Mouse (Mus musculus): ENCODE measurements at regions not wholly inside any gene's neighbourhood (a gene's known extent, or its start where the extent isn't known, plus 50 kb on each side); places are given as distances from the start of the nearest gene placed in this dataset.

GRCm38 (mm10) chr15:61154166-61154565 lies 231.4 kb upstream of the A1bg start:
- DNase-seq: no peak

GRCm38 (mm10) chr15:61142851-61143250 lies 220.0 kb upstream of the A1bg start:
- DNase-seq: no peak

DNA sequence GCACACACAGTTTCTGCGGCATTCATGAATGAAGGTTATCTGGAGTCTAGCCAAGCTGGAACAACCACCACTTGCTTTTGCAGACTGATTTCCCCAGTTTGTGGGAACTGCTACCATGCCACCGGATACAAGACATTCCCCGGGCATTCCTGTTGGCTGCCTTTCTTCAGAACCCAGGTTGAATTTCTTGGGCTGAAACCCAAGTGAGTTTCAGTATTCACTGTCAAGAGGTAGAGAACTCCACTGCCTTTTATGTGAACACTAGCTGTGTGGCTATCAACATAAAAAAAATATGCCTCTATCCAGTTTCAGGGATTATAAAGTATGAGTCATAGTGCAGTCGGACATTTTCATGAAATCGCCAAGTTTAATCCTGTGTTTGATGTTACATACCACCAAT lies 216.3 kb upstream of the A1bg start:
- DNase-seq: no peak

DNA sequence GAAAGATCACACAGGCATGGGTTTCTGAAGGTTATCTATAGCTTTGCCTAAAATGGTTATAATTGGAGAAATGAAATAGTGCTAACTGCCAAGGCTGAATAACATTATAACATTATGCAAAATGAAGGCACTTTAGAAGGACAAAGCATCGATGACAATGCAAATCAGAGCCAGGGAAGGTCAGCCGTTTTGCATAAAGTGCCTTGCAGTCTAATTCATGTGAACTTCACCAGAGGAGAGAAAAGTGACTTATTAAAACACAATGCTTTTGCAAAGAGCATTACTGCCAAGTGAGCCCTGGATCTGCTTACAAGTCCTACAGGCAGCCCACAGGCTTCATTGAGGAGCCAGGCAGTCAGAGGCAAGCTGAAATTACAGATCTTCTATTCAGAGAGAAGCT lies 214.0 kb upstream of the A1bg start:
- DNase-seq: no peak

GRCm38 (mm10) chr15:61133316-61133715 lies 210.5 kb upstream of the A1bg start:
- no peak for DNase-seq

- DNase-seq: no peak
Observed at GRCm38 (mm10) chr15:61127971-61128370, 205.2 kb upstream of the A1bg start.

DNA sequence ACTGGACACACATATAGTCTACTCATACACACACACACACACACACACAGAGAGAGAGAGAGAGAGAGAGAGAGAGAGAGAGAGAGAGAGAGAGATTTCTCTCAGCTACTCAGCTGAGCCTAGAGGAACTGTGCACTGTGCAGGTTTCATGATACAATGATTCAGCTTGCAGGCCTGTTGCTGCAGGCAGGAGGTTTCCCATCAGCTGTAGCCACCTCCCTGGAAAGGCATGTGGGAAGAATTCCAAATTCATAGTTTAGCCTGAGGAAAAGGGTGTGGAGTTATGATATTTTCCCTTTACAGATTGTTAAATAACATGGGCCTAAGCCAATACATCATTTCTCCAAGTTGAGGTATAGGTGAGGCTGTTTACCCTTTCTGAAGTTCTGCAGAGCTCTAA lies 204.3 kb upstream of the A1bg start:
- no peak for DNase-seq

DNA sequence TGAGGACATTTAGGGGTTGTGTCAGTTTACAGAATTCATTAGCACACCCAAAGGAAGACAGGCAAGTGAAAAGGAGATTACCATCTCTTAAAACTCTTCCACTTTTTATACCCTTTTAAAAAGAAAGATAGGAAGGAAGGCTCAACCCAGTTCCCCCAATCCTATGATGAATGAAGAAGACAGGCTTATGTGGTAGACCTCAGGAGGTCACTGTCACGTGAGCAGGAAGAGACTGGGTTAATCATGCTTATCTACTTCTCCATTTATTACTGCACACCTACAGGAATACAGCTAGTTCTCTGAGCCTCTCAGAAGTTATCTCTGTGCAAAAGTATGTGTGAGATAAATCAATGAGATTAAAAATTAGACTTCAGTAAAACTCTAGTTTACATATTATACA lies 194.1 kb upstream of the A1bg start:
- DNase-seq: no peak

- DNase-seq: no peak
Observed at GRCm38 (mm10) chr15:61109429-61110128, 186.8 kb upstream of the A1bg start.

DNA sequence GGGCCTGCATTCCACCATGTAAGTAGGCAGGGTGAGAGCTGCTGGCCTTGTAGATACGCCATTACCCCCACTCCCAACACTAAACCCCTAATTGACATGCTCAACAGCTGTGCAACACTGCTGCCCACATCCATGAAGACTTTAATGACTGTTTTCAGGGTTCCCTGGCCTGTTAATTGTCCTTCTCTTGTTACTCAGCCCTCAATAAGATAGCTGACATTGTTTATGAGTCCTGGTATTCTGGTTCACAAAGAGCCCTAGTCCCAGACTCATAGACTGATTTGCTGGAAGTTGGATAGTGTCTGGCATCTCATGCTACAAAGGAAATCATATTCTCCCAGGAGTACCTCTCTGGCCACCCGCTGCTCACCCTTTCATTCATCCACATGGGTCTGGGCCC lies 186.1 kb upstream of the A1bg start:
- DNase-seq: no peak

- DNase-seq: no peak
Observed at GRCm38 (mm10) chr15:61102421-61103412, 179.9 kb upstream of the A1bg start.

DNA sequence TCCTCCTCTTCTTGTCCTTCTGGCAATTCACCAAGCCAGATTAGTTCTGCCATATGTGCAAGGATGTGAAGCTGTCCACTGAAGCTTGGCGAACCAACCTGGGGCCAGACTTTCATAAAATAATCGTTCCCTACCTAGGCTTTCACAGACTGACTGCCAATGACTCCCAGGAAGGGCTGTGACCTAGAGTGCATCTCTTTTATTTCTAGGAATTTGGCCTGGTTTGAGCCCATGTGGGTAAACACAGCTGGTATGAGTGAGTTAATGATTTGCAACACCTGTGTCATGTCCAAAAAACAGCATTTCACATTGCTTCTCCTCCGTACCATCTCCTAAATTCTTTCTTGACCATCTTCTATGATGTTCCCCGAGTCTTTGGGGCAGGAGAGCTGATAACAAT lies 178.0 kb upstream of the A1bg start:
- no peak for DNase-seq

DNA sequence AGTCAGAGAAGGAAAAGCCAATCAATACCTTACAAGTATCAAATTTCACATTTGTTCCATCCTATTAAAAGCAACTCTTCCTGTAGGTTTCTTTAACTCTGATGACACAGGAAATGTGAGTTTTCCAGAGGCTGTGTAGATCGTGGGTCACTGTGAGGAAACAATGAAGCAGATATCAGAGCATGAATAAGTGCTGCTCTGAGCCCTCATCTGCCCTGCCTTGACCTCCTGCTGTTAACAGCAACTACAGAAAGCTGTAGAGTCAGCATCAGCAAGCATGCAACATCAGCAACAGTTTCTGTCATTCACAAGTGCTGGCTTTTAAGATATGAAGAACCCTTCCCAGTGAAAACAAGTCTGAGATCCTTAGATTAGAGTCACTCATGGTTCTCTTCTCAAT lies 176.2 kb upstream of the A1bg start:
- DNase-seq: no peak

- DNase-seq: no peak
Observed at GRCm38 (mm10) chr15:61098519-61098918, 175.7 kb upstream of the A1bg start.

DNA sequence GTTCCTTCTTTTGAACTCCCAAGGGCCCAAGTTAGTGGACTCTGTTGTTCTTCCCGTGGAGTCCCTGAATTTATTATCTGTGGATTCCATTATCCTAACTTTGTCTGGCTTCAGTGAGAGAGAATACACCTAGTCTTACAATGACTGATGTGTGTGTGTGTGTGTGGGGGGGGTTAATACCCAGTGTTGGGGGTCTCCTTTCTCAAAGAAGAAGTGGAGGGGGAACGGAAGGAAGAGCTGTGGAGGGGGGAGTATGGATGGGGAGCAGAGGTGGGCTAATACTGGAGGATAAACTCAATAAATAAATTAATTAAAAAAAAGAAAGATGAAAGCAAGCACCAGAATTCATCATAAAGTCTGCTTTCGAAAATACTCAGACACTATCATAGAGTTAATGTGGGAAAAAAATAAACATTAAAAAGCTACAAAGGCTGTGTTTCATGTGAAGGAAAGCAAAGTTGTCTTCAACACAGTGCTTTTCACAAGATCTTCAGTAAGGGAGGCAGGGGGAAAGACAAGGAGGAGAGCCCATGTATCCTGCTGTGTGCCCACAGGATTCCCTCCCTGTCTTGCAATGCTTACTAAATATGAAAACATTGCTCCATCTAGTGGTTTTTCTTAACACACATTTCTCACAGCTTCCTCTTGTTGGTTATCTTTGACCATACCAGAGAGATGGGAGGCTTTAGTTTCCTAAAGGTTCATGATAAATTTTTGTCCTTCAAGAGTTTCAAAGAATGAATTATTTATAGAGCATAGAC lies 173.4 kb upstream of the A1bg start:
- DNase-seq: no peak

GRCm38 (mm10) chr15:61055017-61055609 lies 132.3 kb upstream of the A1bg start:
- DNase-seq: no peak

- no peak for DNase-seq
Observed at GRCm38 (mm10) chr15:61051363-61051762, 128.6 kb upstream of the A1bg start.

GRCm38 (mm10) chr15:61009509-61009908 lies 86.7 kb upstream of the A1bg start:
- DNase-seq: no peak

DNA sequence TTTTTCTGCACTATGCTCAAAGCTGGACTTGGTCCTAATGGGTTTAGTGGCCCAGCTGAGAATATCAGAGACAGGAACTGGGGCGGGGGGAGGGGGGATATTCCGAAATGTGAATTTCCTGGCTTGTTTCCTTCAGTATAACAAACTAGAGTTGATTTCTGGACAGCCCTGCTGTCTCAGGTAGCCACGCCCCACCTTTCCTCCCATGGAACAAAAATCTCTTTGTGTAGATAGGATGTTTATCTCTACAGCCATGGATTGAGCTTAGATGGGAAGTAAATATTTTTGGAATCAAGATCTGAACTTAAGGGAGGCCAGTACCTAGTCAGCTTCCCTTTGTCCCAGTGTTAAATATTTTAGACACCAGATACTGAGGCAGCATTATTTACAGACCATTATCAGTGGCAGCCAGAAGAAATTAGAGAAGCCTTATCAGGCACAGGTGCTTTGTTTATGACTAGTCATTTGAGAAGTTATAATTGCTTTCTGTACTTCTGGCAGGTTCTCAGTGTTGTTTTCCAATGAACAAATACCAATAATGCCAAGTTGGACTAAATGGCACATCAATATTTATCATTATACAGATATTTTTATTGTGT lies 84.7 kb upstream of the A1bg start:
- no peak for DNase-seq

GRCm38 (mm10) chr15:61006608-61007007 lies 83.8 kb upstream of the A1bg start:
- no peak for DNase-seq

DNA sequence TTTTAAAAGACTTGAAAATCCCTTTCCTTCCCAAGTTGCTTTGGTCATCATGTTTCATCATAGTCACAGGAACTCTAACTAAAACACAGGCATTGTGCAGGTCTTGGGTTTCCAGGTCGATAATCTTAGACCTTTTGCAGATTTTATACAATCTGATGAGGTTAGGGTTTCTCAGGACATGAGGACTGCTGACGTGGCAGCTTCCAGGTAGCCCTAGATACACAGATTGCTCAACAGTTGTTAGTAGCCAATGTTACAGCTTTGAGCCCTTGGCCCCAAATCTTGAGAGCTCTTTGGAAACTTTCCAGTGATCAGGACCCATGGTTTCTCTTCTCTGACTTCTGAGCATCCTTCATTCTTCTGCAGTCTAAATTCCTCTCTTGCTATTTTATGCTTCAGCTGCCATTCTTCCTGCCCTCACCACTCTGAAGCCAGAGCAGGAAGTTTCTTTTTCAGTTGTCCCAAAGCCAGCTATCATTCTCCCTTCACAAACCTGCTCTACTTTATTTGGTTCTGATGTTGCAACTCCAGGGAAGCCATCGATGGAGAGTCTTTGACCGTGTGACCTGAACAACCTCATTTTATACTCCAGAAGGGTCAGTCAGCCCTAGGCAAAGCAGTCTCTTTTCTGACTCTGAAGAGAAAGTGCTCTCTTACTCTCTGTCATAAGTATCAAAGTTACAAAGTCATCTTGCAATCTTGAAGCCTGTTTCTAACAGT lies 71.3 kb upstream of the A1bg start:
- no peak for DNase-seq
